Mouse (Mus musculus) myocyte (in vitro differentiated cells): ENCODE results near the gene Syk. TPM values are rescaled to one million over a fixed set of nuclear protein-coding genes. Genes with fewer than 3 reads are reported as not detected.

Experiments used
- H3K27me3 ChIP-seq: one replicate; pipeline ENCODE4 v1.6.1; 2011; ENCODE audit not compliant: control insufficient read depth, insufficient read depth, insufficient read length
- H3K36me3 ChIP-seq: one replicate; pipeline ENCODE4 v1.6.1; 2011; ENCODE audit not compliant: control insufficient read depth, insufficient read depth
- H3K4me2 ChIP-seq: one replicate; pipeline ENCODE4 v1.6.1; 2011; ENCODE audit warnings: low read depth, control low read depth
- H3K4me3 ChIP-seq: one replicate; pipeline ENCODE4 v1.5.1; 2011; ENCODE audit warnings: mild to moderate bottlenecking, control low read depth, moderate library complexity
- H3K79me2 ChIP-seq: one replicate; pipeline ENCODE4 v1.6.1; 2011; ENCODE audit not compliant: control insufficient read depth, insufficient read depth
- H3ac ChIP-seq: one replicate; pipeline ENCODE4 v1.6.1; 2011; ENCODE audit not compliant: control insufficient read depth, insufficient read length
- CEBPB ChIP-seq: IDR thresholded peaks from 2 replicates; pipeline ENCODE4 v1.6.1; 2011; ENCODE audit warnings: mild to moderate bottlenecking, moderate library complexity; ENCODE audit not compliant: poor library complexity, insufficient read depth, severe bottlenecking
- E2F4 ChIP-seq: IDR thresholded peaks from one replicate; pipeline ENCODE4 v1.6.1; 2011; ENCODE audit warnings: mild to moderate bottlenecking, control low read depth, moderate library complexity; ENCODE audit not compliant: insufficient read depth
- MAX ChIP-seq: IDR thresholded peaks from one replicate; pipeline ENCODE4 v1.6.1; 2011; ENCODE audit warnings: low read depth, mild to moderate bottlenecking, control low read depth
- MYOD1 ChIP-seq, 3 experiments: IDR thresholded peaks; one replicate each; pipeline ENCODE4 v1.6.1; 2011; ENCODE audit warnings: control low read depth in 2 of 3, low read depth in 2 of 3, mild to moderate bottlenecking in 2 of 3, moderate library complexity in 1 of 3; ENCODE audit not compliant: insufficient read length in 2 of 3, control insufficient read depth in 1 of 3
- MYOG ChIP-seq, 3 experiments: IDR thresholded peaks; one replicate each; pipeline ENCODE4 v1.6.1; 2011; ENCODE audit warnings: control low read depth in 2 of 3, low read depth in 2 of 3, mild to moderate bottlenecking in 2 of 3; ENCODE audit not compliant: insufficient read length in 2 of 3, control insufficient read depth in 1 of 3, insufficient read depth in 1 of 3
- POLR2A ChIP-seq: IDR thresholded peaks from one replicate; pipeline ENCODE4 v1.6.1; 2011; ENCODE audit warnings: low read depth, mild to moderate bottlenecking, control low read depth, moderate library complexity; ENCODE audit not compliant: insufficient read length
- POLR2AphosphoS2 ChIP-seq: IDR thresholded peaks from one replicate; pipeline ENCODE4 v1.6.1; 2011; ENCODE audit warnings: low read depth, control low read depth; ENCODE audit not compliant: insufficient read length
- REST ChIP-seq: IDR thresholded peaks from one replicate; pipeline ENCODE4 v1.6.1; 2011; ENCODE audit warnings: mild to moderate bottlenecking, control low read depth, moderate library complexity; ENCODE audit not compliant: insufficient read depth, insufficient read length
- SRF ChIP-seq: IDR thresholded peaks from one replicate; pipeline ENCODE4 v1.6.1; 2011; ENCODE audit warnings: low read depth; ENCODE audit not compliant: control insufficient read depth, insufficient read length
- TCF12 ChIP-seq: IDR thresholded peaks from one replicate; pipeline ENCODE4 v1.6.1; 2011; ENCODE audit warnings: mild to moderate bottlenecking, control low read depth; ENCODE audit not compliant: poor library complexity, insufficient read depth, severe bottlenecking
- TCF3 ChIP-seq: IDR thresholded peaks from one replicate; pipeline ENCODE4 v1.6.1; 2011; ENCODE audit warnings: low read depth, control low read depth; ENCODE audit not compliant: insufficient read length
- USF1 ChIP-seq: IDR thresholded peaks from one replicate; pipeline ENCODE4 v1.6.1; 2011; ENCODE audit warnings: low read depth, mild to moderate bottlenecking, control low read depth, moderate library complexity
- polyA plus RNA-seq: library from polyadenylated mRNA; unstranded; fragments of >200 nt; fragmentation: generic; extraction: Trizol; gene quantifications from one replicate; pipeline ENCODE4 v1.2.1, GENCODE M21; 2012; ENCODE audit warnings: missing spikeins

Gene Syk
- polyA plus RNA-seq, 1 experiment: 0.42 TPM

DNA sequence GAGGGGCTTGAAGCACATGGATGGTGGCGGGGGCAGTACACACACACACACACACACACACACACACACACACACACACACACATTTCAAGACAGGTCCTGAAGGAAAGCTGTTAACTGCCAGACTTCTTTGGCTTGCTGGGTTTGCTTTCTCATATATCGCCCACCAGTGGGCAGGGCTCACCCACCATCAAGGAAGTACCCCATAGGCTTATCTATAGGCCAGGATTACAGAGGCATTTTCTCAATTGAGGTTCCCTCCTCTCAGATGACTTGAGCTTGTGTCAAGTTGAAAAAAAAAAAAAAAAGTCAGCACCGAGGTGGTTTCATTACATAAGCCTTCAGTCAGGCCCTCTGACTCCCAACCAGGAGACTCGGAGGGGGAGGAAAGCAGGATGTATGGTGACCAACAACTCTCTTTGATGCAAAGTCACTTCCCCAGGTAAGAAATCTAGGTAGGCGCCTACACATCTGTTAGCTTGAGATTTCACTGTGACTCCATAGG, 32.2 kb upstream of the Syk start:
- no peak overlapping the region for H3K4me3 ChIP-seq
- no peaks in the 10 kb centered on the region for H3K27me3 ChIP-seq
- no peaks in the 10 kb centered on the region for H3K36me3 ChIP-seq
- no peak overlapping the region for H3K4me2 ChIP-seq
- no peak overlapping the region for H3ac ChIP-seq
- TF ChIP-seq REST: no peak
- no peak for TF ChIP-seq TCF12
- TF ChIP-seq POLR2A: no peak
- TF ChIP-seq USF1: no peak
- no peak for TF ChIP-seq E2F4
- TF ChIP-seq CEBPB: no peak
- no peak for TF ChIP-seq SRF
- no peak for TF ChIP-seq MAX
- TF ChIP-seq TCF3: no peak
- no peak for TF ChIP-seq MYOG (IDR thresholded peaks at IDR 0.05; ENCODE audit: control insufficient read depth in 1 of 3, insufficient read depth in 1 of 3, insufficient read length in 2 of 3, low read depth in 2 of 3)
- TF ChIP-seq MYOD1 (IDR thresholded peaks at IDR 0.05; ENCODE audit: control insufficient read depth in 1 of 3, insufficient read length in 2 of 3, low read depth in 2 of 3): no peak
- no peaks in the 10 kb centered on the region for H3K79me2 ChIP-seq

DNA sequence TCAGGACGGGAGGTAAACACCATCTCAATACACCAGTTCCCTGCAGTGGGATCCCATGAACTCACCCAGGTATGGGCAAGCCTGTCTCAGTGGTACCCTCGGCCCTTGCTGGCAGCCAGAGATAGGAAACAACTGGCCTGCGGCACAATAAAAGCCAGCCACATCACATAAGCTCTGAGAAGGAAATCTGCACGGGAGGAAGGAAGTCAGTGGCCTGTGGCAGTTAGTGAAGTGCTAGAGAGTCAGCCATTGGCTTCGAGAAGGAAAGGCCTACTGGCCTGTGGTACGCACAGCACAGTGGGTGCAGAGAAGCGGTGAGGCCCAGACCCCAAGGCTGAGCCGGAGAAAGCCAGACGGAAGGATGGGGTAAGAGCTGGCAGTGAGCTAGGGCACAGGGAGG, 31.7 kb upstream of the Syk start:
- Histone ChIP-seq H3K27me3 (no peaks in the 10 kb centered on the region), H3K4me3 (no peak overlapping the region), H3K36me3 (no peaks in the 10 kb centered on the region), H3K4me2 (no peak overlapping the region), H3ac (no peak overlapping the region), H3K79me2 (no peaks in the 10 kb centered on the region)
- TF ChIP-seq MYOG (IDR thresholded peaks at IDR 0.05; ENCODE audit: control insufficient read depth in 1 of 3, insufficient read depth in 1 of 3, insufficient read length in 2 of 3, low read depth in 2 of 3): no peak
- no peak for TF ChIP-seq SRF

DNA sequence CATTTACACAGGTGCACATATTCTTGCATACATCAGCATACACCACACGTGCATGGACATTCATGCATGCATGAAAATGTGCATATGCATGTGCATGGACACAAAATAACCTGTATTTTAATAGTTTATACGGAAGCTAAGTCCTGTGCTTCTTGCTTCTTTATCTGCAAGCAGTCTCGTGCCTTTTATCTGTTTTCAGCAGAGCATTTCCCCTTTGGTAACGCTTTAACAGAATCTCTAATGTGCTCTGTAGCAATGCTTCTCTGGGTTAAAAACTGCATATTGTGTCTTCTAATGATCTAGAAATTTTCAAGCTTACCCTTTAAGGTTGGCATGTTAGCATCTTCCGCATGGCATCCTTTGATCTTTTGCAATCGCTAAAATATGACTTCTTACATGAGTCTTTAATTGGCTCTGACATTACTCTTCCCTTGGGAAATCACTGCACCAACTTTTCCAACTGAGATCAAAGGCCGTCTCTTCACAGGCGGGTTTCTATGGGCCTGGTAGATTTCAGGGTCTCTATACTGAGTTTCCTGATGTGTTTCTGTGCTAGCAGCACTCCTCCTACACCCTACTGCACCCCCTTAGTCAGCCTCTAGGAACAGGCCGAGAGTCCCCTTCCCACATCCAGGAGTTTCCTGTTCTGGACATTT, 30.0 kb upstream of the Syk start:
- Histone ChIP-seq H3ac (no peak overlapping the region), H3K79me2 (no peaks in the 10 kb centered on the region), H3K36me3 (no peaks in the 10 kb centered on the region), H3K4me3 (no peak overlapping the region), H3K4me2 (no peak overlapping the region), H3K27me3 (no peaks in the 10 kb centered on the region)
- TF ChIP-seq TCF3: no peak
- no peak for TF ChIP-seq POLR2A
- TF ChIP-seq REST: no peak
- no peak for TF ChIP-seq TCF12
- no peak for TF ChIP-seq POLR2AphosphoS2
- TF ChIP-seq USF1: no peak
- no peak for TF ChIP-seq MYOD1 (IDR thresholded peaks at IDR 0.05; ENCODE audit: control insufficient read depth in 1 of 3, insufficient read length in 2 of 3, low read depth in 2 of 3)
- TF ChIP-seq CEBPB: no peak
- no peak for TF ChIP-seq E2F4
- no peak for TF ChIP-seq MYOG (IDR thresholded peaks at IDR 0.05; ENCODE audit: control insufficient read depth in 1 of 3, insufficient read depth in 1 of 3, insufficient read length in 2 of 3, low read depth in 2 of 3)
- TF ChIP-seq SRF: no peak
- TF ChIP-seq MAX: no peak

DNA sequence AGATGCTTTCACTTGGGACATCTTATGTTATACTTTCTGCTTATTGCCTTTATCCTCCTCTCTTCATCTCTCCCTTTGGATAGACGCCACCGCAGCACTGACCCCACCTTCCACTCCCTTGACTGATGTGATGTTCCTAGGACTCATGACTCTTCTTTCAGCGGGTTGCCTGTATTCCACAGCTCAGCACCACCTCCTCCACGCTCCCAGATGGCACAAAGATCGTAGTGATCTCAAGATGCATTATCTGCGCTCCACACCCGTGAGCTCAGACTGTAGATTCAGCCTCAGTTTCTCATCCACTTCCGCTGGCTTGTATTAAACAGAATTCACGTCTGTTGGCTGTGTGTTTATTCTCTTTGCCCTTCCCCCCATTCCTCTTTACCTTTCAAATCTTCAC, 28.3 kb upstream of the Syk start:
- no peak for TF ChIP-seq MYOD1 (IDR thresholded peaks at IDR 0.05; ENCODE audit: control insufficient read depth in 1 of 3, insufficient read length in 2 of 3, low read depth in 2 of 3)
- no peak for TF ChIP-seq POLR2AphosphoS2
- TF ChIP-seq CEBPB: no peak
- no peak for TF ChIP-seq TCF3
- no peak for TF ChIP-seq POLR2A
- TF ChIP-seq TCF12: no peak
- no peak for TF ChIP-seq SRF
- no peak for TF ChIP-seq MAX
- TF ChIP-seq REST: no peak
- no peak for TF ChIP-seq USF1
- TF ChIP-seq E2F4: no peak
- TF ChIP-seq MYOG (IDR thresholded peaks at IDR 0.05; ENCODE audit: control insufficient read depth in 1 of 3, insufficient read depth in 1 of 3, insufficient read length in 2 of 3, low read depth in 2 of 3): no peak
- H3K79me2 ChIP-seq: no peaks in the 10 kb centered on the region
- H3ac ChIP-seq: no peak overlapping the region
- H3K4me3 ChIP-seq: no peak overlapping the region
- no peaks in the 10 kb centered on the region for H3K36me3 ChIP-seq
- H3K27me3 ChIP-seq: no peaks in the 10 kb centered on the region
- no peak overlapping the region for H3K4me2 ChIP-seq

DNA sequence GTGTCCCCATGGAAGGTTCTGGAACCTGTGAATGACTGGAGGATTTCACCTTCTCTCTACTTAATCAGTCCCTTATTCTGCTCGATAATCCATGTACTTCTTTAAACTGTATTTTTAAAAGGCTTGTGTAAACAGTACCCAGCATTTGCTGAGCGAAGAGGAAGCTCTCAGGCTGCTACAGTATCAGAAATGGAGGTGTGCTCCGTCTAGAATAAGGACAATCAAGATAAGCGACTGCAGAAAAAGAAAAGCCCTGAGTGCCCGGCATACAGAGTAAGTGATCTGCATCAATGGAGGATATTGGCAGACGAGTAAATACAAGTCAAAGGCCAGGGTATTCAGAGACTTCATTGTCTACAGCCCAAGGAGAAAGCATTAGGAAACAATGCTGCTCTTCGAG, 25.6 kb upstream of the Syk start:
- no peaks in the 10 kb centered on the region for H3K79me2 ChIP-seq
- H3K4me2 ChIP-seq: no peak overlapping the region
- H3K36me3 ChIP-seq: no peaks in the 10 kb centered on the region
- H3ac ChIP-seq: no peak overlapping the region
- no peaks in the 10 kb centered on the region for H3K27me3 ChIP-seq
- no peak for TF ChIP-seq TCF12
- TF ChIP-seq REST: no peak
- no peak for TF ChIP-seq MYOG (IDR thresholded peaks at IDR 0.05; ENCODE audit: control insufficient read depth in 1 of 3, insufficient read depth in 1 of 3, insufficient read length in 2 of 3, low read depth in 2 of 3)
- TF ChIP-seq SRF: no peak
- TF ChIP-seq POLR2A: no peak
- no peak for TF ChIP-seq MYOD1 (IDR thresholded peaks at IDR 0.05; ENCODE audit: control insufficient read depth in 1 of 3, insufficient read length in 2 of 3, low read depth in 2 of 3)
- TF ChIP-seq POLR2AphosphoS2: no peak
- TF ChIP-seq USF1: no peak
- TF ChIP-seq MAX: no peak
- TF ChIP-seq TCF3: no peak
- no peak for TF ChIP-seq CEBPB
- TF ChIP-seq E2F4: no peak
- H3K4me3 ChIP-seq: no peak overlapping the region
